Mouse (Mus musculus): ENCODE measurements around the gene Hrasls5. TPM values are rescaled to one million over a fixed set of nuclear protein-coding genes. Genes with fewer than 3 reads are reported as not detected.

Gene Hrasls5
- polyA plus RNA-seq (2015; fragmentation: Nextera tagmentation; extraction: Ambion mirVana), result not detected in 2 replicates

- Histone ChIP-seq H3K4me1 (replicated peaks) (peaks cover 18% of the 10 kb centered on the region), H3K27me3 (peaks cover 17% of the 10 kb centered on the region; the same call in 1 of the 2 replicates), H3K36me3 (no peaks in the 10 kb centered on the region), H3K9me3 (replicated peaks) (no peaks in the 10 kb centered on the region), H3K4me3 (peak within 1 kb of the TSS; percentile 50), H3K27ac (no peak within 1 kb of the TSS), H3K9ac (peak within 1 kb of the TSS; percentile 34), H3K4me2 (peak within 1 kb of the TSS; percentile 94)
- ATAC-seq (replicated peaks; ENCODE audit: insufficient number of reproducible peaks, insufficient read depth, low FRiP score, low read depth), result 0 out of 2 replicates have a peak, but pooled peaks have one; percentile 52
- WGBS, result 3% methylated on average over 54 of the region's 54 CpGs
Measured at GRCm38 (mm10) chr19:7611942-7612757, at the start of gene Hrasls5. Gene Hrasls5 (plus strand): TSS chr19:7612541.

GRCm38 (mm10) chr19:7562601-7563129 is 49.7 kb upstream of the Hrasls5 start:
- no peaks in the 10 kb centered on the region for H3K9me3 ChIP-seq (replicated peaks)
- peaks cover 6% of the 10 kb centered on the region; the same call in 1 of the 2 replicates for H3K4me1 ChIP-seq (replicated peaks)
- no peak overlapping the region for H3K9ac ChIP-seq
- WGBS, result 75% methylated on average over 10 of the region's 10 CpGs
- no peak overlapping the region for H3K27ac ChIP-seq
- H3K27me3 ChIP-seq, result no peaks in the 10 kb centered on the region
- H3K36me3 ChIP-seq, result no peaks in the 10 kb centered on the region
- H3K4me2 ChIP-seq, result no peak overlapping the region
- no peak overlapping the region for H3K4me3 ChIP-seq
- no peak for ATAC-seq (replicated peaks; ENCODE audit: insufficient number of reproducible peaks, insufficient read depth, low FRiP score, low read depth)

GRCm38 (mm10) chr19:7563676-7564075 is 48.7 kb upstream of the Hrasls5 start:
- Histone ChIP-seq H3K36me3 (no peaks in the 10 kb centered on the region), H3K27me3 (no peaks in the 10 kb centered on the region), H3K4me1 (replicated peaks) (peaks cover 8% of the 10 kb centered on the region; the same call in 1 of the 2 replicates), H3K9me3 (replicated peaks) (no peaks in the 10 kb centered on the region), H3K27ac (no peak overlapping the region), H3K9ac (no peak overlapping the region), H3K4me3 (no peak overlapping the region), H3K4me2 (no peak overlapping the region)
- WGBS, result 84% methylated on average over 2 of the region's 2 CpGs
- no peak for ATAC-seq (replicated peaks; ENCODE audit: insufficient number of reproducible peaks, insufficient read depth, low FRiP score, low read depth)

- no peak overlapping the region for H3K4me3 ChIP-seq
- no peaks in the 10 kb centered on the region for H3K27me3 ChIP-seq
- H3K36me3 ChIP-seq, result no peaks in the 10 kb centered on the region
- no peak for ATAC-seq (replicated peaks; ENCODE audit: insufficient number of reproducible peaks, insufficient read depth, low FRiP score, low read depth)
- no peaks in the 10 kb centered on the region for H3K9me3 ChIP-seq (replicated peaks)
- no peak overlapping the region for H3K9ac ChIP-seq
- peaks cover 11% of the 10 kb centered on the region; the same call in 1 of the 2 replicates for H3K4me1 ChIP-seq (replicated peaks)
- H3K4me2 ChIP-seq, result no peak overlapping the region
- no peak overlapping the region for H3K27ac ChIP-seq
- WGBS, result 83% methylated on average over 1 of the region's 1 CpGs
Measured at GRCm38 (mm10) chr19:7564457-7564856, 47.9 kb upstream of the Hrasls5 start.

GRCm38 (mm10) chr19:7566826-7567225 is 45.5 kb upstream of the Hrasls5 start:
- Histone ChIP-seq H3K4me1 (replicated peaks) (peaks cover 8% of the 10 kb centered on the region; the same call in 1 of the 2 replicates), H3K4me2 (no peak overlapping the region), H3K9ac (no peak overlapping the region), H3K27me3 (no peaks in the 10 kb centered on the region), H3K9me3 (replicated peaks) (no peaks in the 10 kb centered on the region), H3K36me3 (no peaks in the 10 kb centered on the region), H3K4me3 (no peak overlapping the region), H3K27ac (no peak overlapping the region)
- 71% methylated on average over 3 of the region's 3 CpGs for WGBS
- ATAC-seq (replicated peaks; ENCODE audit: insufficient number of reproducible peaks, insufficient read depth, low FRiP score, low read depth), result no peak

GRCm38 (mm10) chr19:7568364-7568763 is 44.0 kb upstream of the Hrasls5 start:
- Histone ChIP-seq H3K27ac (0 out of 2 replicates have a peak overlapping the region, but pooled peaks have one; percentile 5), H3K27me3 (no peaks in the 10 kb centered on the region), H3K9ac (no peak overlapping the region), H3K4me1 (replicated peaks) (peaks cover 8% of the 10 kb centered on the region; the same call in 1 of the 2 replicates), H3K4me2 (no peak overlapping the region), H3K4me3 (no peak overlapping the region), H3K9me3 (replicated peaks) (no peaks in the 10 kb centered on the region), H3K36me3 (no peaks in the 10 kb centered on the region)
- WGBS, result 46% methylated on average over 3 of the region's 3 CpGs
- no peak for ATAC-seq (replicated peaks; ENCODE audit: insufficient number of reproducible peaks, insufficient read depth, low FRiP score, low read depth)

- no peaks in the 10 kb centered on the region for H3K27me3 ChIP-seq
- no peak overlapping the region for H3K4me2 ChIP-seq
- no peak overlapping the region for H3K9ac ChIP-seq
- H3K4me3 ChIP-seq, result no peak overlapping the region
- WGBS, result 82% methylated on average over 5 of the region's 5 CpGs
- no peak overlapping the region for H3K27ac ChIP-seq
- no peak for ATAC-seq (replicated peaks; ENCODE audit: insufficient number of reproducible peaks, insufficient read depth, low FRiP score, low read depth)
- no peaks in the 10 kb centered on the region for H3K9me3 ChIP-seq (replicated peaks)
- peaks cover 8% of the 10 kb centered on the region; the same call in 1 of the 2 replicates for H3K4me1 ChIP-seq (replicated peaks)
- H3K36me3 ChIP-seq, result no peaks in the 10 kb centered on the region
Measured at GRCm38 (mm10) chr19:7569650-7570049, 42.7 kb upstream of the Hrasls5 start.

DNA sequence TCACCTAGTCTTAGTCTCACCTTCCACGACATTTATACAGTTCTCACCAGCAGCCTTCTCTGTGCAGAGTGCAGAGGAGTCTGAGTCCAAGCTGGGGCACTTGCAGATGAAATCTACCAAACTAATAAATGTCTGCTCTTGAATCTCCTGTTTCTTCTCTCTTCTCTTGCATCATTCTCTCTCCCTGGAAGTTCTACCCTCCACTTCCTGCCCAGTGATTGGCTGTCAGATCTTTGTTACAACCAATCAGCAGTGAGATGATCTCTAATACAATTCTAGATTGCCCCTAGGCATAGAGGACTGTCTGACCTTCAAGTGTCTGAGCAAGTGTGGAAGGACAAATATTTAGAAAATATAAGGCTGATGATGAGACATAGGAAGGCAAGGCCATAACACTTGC is 36.2 kb upstream of the Hrasls5 start:
- H3K4me1 ChIP-seq (replicated peaks), result 0 out of 2 replicates have a peak, but pooled peaks cover 2% of the 10 kb centered on the region
- no peaks in the 10 kb centered on the region for H3K9me3 ChIP-seq (replicated peaks)
- H3K36me3 ChIP-seq, result peaks cover 9% of the 10 kb centered on the region; the same call in 1 of the 2 replicates
- H3K4me2 ChIP-seq, result no peak overlapping the region
- no peak overlapping the region for H3K4me3 ChIP-seq
- WGBS, result 88% methylated on average over 1 of the region's 1 CpGs
- H3K9ac ChIP-seq, result no peak overlapping the region
- H3K27me3 ChIP-seq, result no peaks in the 10 kb centered on the region
- H3K27ac ChIP-seq, result no peak overlapping the region
- ATAC-seq (replicated peaks; ENCODE audit: insufficient number of reproducible peaks, insufficient read depth, low FRiP score, low read depth), result no peak

DNA sequence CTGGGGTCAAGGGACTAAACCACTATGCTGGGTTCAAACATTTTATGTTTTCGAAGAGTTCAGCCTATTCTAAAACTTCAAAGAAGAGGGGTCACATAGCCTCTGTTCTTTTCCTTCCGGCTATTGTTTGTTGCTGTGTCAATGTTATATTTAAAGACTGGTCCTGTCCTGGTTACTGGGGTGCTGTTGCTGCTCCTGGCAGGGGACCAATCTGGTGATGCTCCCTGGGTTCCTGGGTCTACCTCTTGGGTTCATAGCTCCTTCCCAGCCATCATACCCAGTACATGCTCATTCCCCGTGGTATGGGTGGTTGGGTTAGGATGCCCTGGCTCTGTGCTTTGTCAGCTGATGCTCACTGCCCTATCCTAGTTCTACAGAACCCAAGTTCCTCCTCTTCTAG is 34.6 kb upstream of the Hrasls5 start:
- H3K9me3 ChIP-seq (replicated peaks), result no peaks in the 10 kb centered on the region
- H3K4me3 ChIP-seq, result no peak overlapping the region
- 78% methylated on average over 3 of the region's 3 CpGs for WGBS
- no peak for ATAC-seq (replicated peaks; ENCODE audit: insufficient number of reproducible peaks, insufficient read depth, low FRiP score, low read depth)
- no peak overlapping the region for H3K4me2 ChIP-seq
- H3K9ac ChIP-seq, result no peak overlapping the region
- no peak overlapping the region for H3K27ac ChIP-seq
- no peaks in the 10 kb centered on the region for H3K27me3 ChIP-seq
- peaks cover 3% of the 10 kb centered on the region for H3K4me1 ChIP-seq (replicated peaks)
- peaks cover 9% of the 10 kb centered on the region; the same call in 1 of the 2 replicates for H3K36me3 ChIP-seq

GRCm38 (mm10) chr19:7581042-7581441 is 31.3 kb upstream of the Hrasls5 start:
- WGBS, result 46% methylated on average over 5 of the region's 5 CpGs
- no peak for ATAC-seq (replicated peaks; ENCODE audit: insufficient number of reproducible peaks, insufficient read depth, low FRiP score, low read depth)
- no peak overlapping the region for H3K9ac ChIP-seq
- no peak overlapping the region for H3K27ac ChIP-seq
- no peak overlapping the region for H3K4me2 ChIP-seq
- H3K9me3 ChIP-seq (replicated peaks), result no peaks in the 10 kb centered on the region
- H3K36me3 ChIP-seq, result peaks cover 9% of the 10 kb centered on the region; the same call in 1 of the 2 replicates
- no peak overlapping the region for H3K4me3 ChIP-seq
- H3K27me3 ChIP-seq, result no peaks in the 10 kb centered on the region
- peaks cover 19% of the 10 kb centered on the region for H3K4me1 ChIP-seq (replicated peaks)

GRCm38 (mm10) chr19:7583101-7583500 is 29.2 kb upstream of the Hrasls5 start:
- no peak for ATAC-seq (replicated peaks; ENCODE audit: insufficient number of reproducible peaks, insufficient read depth, low FRiP score, low read depth)
- Histone ChIP-seq H3K9me3 (replicated peaks) (no peaks in the 10 kb centered on the region), H3K9ac (no peak overlapping the region), H3K4me3 (no peak overlapping the region), H3K4me1 (replicated peaks) (peaks cover 19% of the 10 kb centered on the region), H3K4me2 (0 out of 2 replicates have a peak overlapping the region, but pooled peaks have one; percentile 3), H3K27me3 (no peaks in the 10 kb centered on the region), H3K27ac (peak overlapping the region; percentile 16; the same call in 1 of the 2 replicates), H3K36me3 (peaks cover 11% of the 10 kb centered on the region; the same call in 1 of the 2 replicates)
- WGBS, result 26% methylated on average over 7 of the region's 7 CpGs
